Mouse (Mus musculus) stomach, adult 2 months (tissue): ENCODE results near the gene Podxl2. TPM values are rescaled to one million over a fixed set of nuclear protein-coding genes. Genes with fewer than 3 reads are reported as not detected.

Experiments
- polyA plus RNA-seq: library from polyadenylated mRNA; depleted of rRNA; stranded (reverse); fragments of >200 nt; gene quantifications from 2 replicates; pipeline ENCODE4 v1.2.3, GENCODE M21; 2012; rRNA removed

The Podxl2 gene
- polyA plus RNA-seq = 17.9 and 32.3 TPM in 2 replicates

GRCm38 (mm10) chr6:88874868-88875508 is at the start of gene Podxl2:
Podxl2 (minus strand) TSS chr6:88875044.

GRCm38 (mm10) chr6:88901947-88902820 is 27.3 kb upstream of the Podxl2 start, which contains the start of gene Tpra1:
Tpra1 (plus strand) TSS chr6:88902251.

GRCm38 (mm10) chr6:88898534-88899048 is 23.7 kb upstream of the Podxl2 start, which contains the start of gene Mcm2:
Mcm2 (minus strand) TSS chr6:88898780.

GRCm38 (mm10) chr6:88841781-88842689 is 32.8 kb downstream of the Podxl2 start, which contains the start of gene Abtb1:
Abtb1 (minus strand) TSS chr6:88841984.

Other genes starting within 250 kb of the Podxl2 start
- gene Kbtbd12, start 237.1 kb downstream of the Podxl2 start, polyA plus RNA-seq = 0.29 TPM in 1 of 2 replicates, not detected in the other
- gene Mgll, start 150.6 kb downstream of the Podxl2 start, polyA plus RNA-seq = 66.0 and 78.1 TPM in 2 replicates
- 47.9 and 64.6 TPM in 2 replicates for gene Abtb1, start 33.1 kb downstream of the Podxl2 start, polyA plus RNA-seq
- 8.2 and 9.3 TPM in 2 replicates for gene Mcm2, start 23.7 kb upstream of the Podxl2 start, polyA plus RNA-seq
- gene Tpra1, start 27.2 kb upstream of the Podxl2 start, polyA plus RNA-seq = 99.3 and 112 TPM in 2 replicates